Mouse (Mus musculus) kidney, postnatal 0 days (tissue): ENCODE results near the gene Spn. TPM values are rescaled to one million over a fixed set of nuclear protein-coding genes. Genes with fewer than 3 reads are reported as not detected.
"Not testable (repeated sequence)": the region's sequence is repeated elsewhere in the genome, so short reads cannot be mapped to it uniquely, and the experiment has no call there.

ENCODE experiments used
- ATAC-seq: fragments of 200-750 bp; cut with Nextera tagmentation; replicated peaks from 2 replicates; pipeline ENCODE4 v1.8.0; 2017; ENCODE audit warnings: low read depth, moderate number of reproducible peaks, moderate TSS enrichment, moderate library complexity; ENCODE audit not compliant: low FRiP score
- DNase-seq: peaks from one replicate; pipeline ENCODE4 v3.0.0-alpha.2; 2016; ENCODE audit warnings: low spot score
- H3K27ac ChIP-seq: fragments of 300-500 bp; sonication (generic); 2 replicates; pipeline ENCODE4 v1.5.1; 2014; ENCODE audit warnings: mild to moderate bottlenecking
- H3K27me3 ChIP-seq: fragments of 300-500 bp; sonication (generic); 2 replicates; pipeline ENCODE4 v1.6.1; 2014; ENCODE audit warnings: low read length, mixed read lengths; ENCODE audit not compliant: insufficient read depth
- H3K36me3 ChIP-seq: fragments of 300-500 bp; sonication (generic); 2 replicates; pipeline ENCODE4 v1.6.1; 2014; ENCODE audit warnings: low read length, mixed read lengths; ENCODE audit not compliant: insufficient read depth
- H3K4me1 ChIP-seq: fragments of 300-500 bp; sonication (generic); replicated peaks from 2 replicates; pipeline ENCODE4 v1.6.1; 2014; ENCODE audit warnings: antibody characterized with exemption, low read length, mixed read lengths; ENCODE audit not compliant: insufficient read depth
- H3K4me2 ChIP-seq: fragments of 300-500 bp; sonication (generic); 2 replicates; pipeline ENCODE4 v1.6.1; 2014; ENCODE audit warnings: mild to moderate bottlenecking, low read length, moderate library complexity, mixed read lengths
- H3K4me3 ChIP-seq: fragments of 300-500 bp; sonication (generic); replicated peaks from 2 replicates; pipeline ENCODE4 v1.5.1; 2014; ENCODE audit warnings: low read depth, low read length
- H3K9ac ChIP-seq: fragments of 300-500 bp; sonication (generic); 2 replicates; pipeline ENCODE4 v1.6.1; 2014; ENCODE audit warnings: low read depth, low read length
- H3K9me3 ChIP-seq: fragments of 300-500 bp; sonication (generic); replicated peaks from 2 replicates; pipeline ENCODE4 v1.6.1; 2016; ENCODE audit warnings: low read length, inconsistent platforms, mixed read lengths
- CTCF ChIP-seq: IDR thresholded peaks from 2 replicates; pipeline ENCODE4 v1.5.1; 2016; ENCODE audit warnings: antibody characterized with exemption, low read depth, mild to moderate bottlenecking, moderate library complexity
- WGBS: fragments of 180-500 bp; shearing (Covaris S2); extraction: QIAGEN DNeasy Blood & Tissue Kit; methylation state at CpG from one replicate; pipeline ENCODE4 v1.1.7; 2014; 5-methylcytosine and 5-hydroxymethylcytosine counted together
- polyA plus RNA-seq: library from polyadenylated mRNA; unstranded; fragments of >200 nt; fragmentation: Nextera tagmentation; extraction: Ambion mirVana; gene quantifications from 2 replicates; pipeline ENCODE4 v1.2.1, GENCODE M21; 2015

The Spn gene
- polyA plus RNA-seq, 1 experiment from 2014 or later: 0.33 TPM

DNA sequence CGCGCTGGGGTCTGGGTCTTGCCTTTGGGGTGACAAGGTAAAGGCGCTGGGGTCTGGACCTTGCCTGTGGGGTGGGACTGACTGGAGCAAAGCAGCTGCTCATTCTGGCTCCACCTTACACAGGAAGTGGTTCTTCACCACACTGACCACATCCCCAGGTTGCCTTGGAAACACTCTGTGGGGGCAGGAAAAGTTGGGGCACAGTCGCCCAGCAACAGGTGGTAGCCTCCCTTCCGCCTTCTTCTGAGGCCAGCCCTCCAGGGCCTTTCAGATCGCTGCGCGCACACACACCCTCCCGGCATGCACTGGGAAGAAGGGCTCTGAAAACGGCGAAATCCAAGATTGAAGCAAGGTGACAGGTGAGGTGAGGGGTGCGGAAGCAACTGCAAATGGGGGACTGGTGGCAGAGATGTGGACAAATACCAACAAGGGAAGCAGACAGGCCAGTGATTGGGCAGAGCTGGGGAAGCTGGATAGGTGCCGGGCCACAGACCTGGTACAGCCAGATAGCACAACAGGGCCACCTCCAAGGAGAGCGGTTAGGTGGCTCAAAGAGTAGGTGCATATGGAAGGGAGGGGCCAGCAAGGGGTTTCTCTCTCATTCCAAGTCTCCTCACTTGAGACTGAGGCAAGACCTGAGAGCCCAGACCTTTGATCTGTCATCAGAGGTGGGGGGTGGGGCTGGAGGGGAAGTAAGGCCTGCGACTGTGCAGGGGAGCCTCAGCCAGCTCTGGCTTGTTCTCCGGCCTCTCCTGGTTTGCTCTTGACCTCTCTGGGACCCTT, 46.3 kb downstream of the Spn start, which contains the start of gene AI467606:
AI467606 (plus strand) TSS at position 246 of the 783 bp plus-strand sequence.
- Histone ChIP-seq H3K9ac (0 out of 2 replicates have a peak within 1 kb of the TSS, but pooled peaks have one; percentile 20), H3K36me3 (no peaks in the 10 kb centered on the region), H3K9me3 (no peaks in the 10 kb centered on the region), H3K4me2 (peak within 1 kb of the TSS; percentile 25), H3K4me3 (no peak within 1 kb of the TSS), H3K27ac (peak within 1 kb of the TSS; percentile 55; the same call in 1 of the 2 replicates), H3K4me1 (peaks cover 9% of the 10 kb centered on the region; the same call in 1 of the 2 replicates), H3K27me3 (no peaks in the 10 kb centered on the region)
- DNase-seq: no peak
- WGBS: 54% methylated on average over 16 of the region's 16 CpGs
- TF ChIP-seq CTCF: no peak
- peak; percentile 62 for ATAC-seq

DNA sequence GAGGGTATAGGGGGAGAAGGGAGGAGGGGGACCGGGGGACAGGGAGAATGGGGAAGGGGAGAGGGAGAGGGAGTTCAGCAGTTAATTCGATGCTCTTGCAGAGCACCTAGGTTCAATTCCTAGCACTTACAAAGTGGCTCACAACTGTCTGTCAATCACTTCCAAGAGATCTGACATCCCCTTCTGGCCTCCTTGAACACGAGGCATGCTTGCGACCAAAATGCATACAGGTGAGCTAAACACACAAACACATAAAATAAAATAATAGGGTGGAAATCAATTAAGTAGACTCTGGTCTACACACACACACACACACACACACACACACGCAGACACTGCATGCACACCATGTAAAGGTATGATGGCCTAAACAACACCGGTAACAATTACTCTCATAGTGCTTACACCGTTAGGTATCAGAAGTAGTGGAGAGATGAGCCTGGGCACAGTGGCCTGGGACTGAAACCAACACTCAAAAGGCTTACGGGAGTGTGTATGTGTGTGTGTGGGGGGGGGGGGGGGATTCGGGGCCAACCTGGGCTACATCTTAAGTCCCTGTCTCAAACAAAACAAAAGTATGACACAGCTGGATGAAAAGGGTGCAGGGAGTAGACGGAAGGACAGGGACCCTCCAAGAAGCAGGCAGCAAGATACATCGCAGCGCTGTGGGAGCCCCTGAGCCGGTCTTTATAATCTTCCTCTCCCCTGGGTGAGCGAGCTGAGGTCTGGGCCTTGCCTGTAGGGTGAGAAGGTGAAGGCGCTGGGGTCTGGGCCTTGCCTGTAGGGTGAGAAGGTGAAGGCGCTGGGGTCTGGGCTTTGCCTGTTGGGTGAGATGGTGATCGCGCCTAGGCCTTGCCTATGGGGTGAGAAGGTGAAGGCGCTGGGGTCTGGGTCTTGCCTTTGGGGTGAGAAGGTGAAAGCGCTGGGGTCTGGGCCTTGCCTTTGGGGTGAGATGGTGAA, 47.2 kb downstream of the Spn start:
- no peak for ATAC-seq
- no peak overlapping the region for H3K4me3 ChIP-seq
- no peak overlapping the region for H3K4me2 ChIP-seq
- H3K9me3 ChIP-seq: no peaks in the 10 kb centered on the region
- no peak for TF ChIP-seq CTCF
- no peaks in the 10 kb centered on the region for H3K27me3 ChIP-seq
- H3K36me3 ChIP-seq: no peaks in the 10 kb centered on the region
- no peak overlapping the region for H3K9ac ChIP-seq
- H3K27ac ChIP-seq: no peak overlapping the region
- 87% methylated on average over 20 of the region's 20 CpGs for WGBS
- DNase-seq: no peak
- H3K4me1 ChIP-seq: peaks cover 9% of the 10 kb centered on the region; the same call in 1 of the 2 replicates

- DNase-seq: no peak
- 24% methylated on average over 27 of the region's 27 CpGs for WGBS
- Histone ChIP-seq H3K36me3 (no peaks in the 10 kb centered on the region), H3K27ac (no peak overlapping the region), H3K27me3 (no peaks in the 10 kb centered on the region), H3K9me3 (no peaks in the 10 kb centered on the region), H3K4me2 (peak overlapping the region; percentile 14), H3K9ac (no peak overlapping the region), H3K4me1 (peaks cover 9% of the 10 kb centered on the region; the same call in 1 of the 2 replicates), H3K4me3 (no peak overlapping the region)
- TF ChIP-seq CTCF: no peak
- no peak for ATAC-seq
Measured at GRCm38 (mm10) chr7:127088901-127089845, 48.5 kb downstream of the Spn start.

DNA sequence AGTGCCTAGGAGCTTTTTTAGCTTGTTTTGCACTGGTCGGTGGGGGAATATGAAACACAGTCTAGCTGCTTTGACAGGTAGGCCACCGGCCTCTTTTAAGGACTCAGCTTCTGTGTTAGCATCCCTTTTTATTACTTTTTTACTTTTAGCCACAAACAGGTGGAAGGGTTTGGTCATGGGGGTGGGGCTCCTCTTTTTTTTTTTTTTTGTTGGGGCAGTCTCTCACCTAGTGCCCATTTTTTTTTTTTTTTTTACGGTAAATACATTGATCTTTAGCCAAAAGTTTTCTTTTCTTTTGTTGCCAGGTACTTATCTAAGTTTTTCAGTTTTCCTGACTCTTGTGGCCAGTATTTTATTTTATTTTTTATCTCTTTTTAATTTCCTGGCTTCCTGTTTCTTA, 49.5 kb downstream of the Spn start:
- H3K9me3 ChIP-seq: no peaks in the 10 kb centered on the region
- H3K4me1 ChIP-seq: peaks cover 9% of the 10 kb centered on the region; the same call in 1 of the 2 replicates
- H3K27me3 ChIP-seq: no peaks in the 10 kb centered on the region
- H3K9ac ChIP-seq: no peak overlapping the region
- no peak for TF ChIP-seq CTCF
- H3K36me3 ChIP-seq: no peaks in the 10 kb centered on the region
- H3K4me3 ChIP-seq: no peak overlapping the region
- no peak overlapping the region for H3K27ac ChIP-seq
- H3K4me2 ChIP-seq: no peak overlapping the region
- 81% methylated on average over 3 of the region's 3 CpGs for WGBS
- DNase-seq (no peak), ATAC-seq (no peak)

- not testable (repeated sequence) for H3K9me3 ChIP-seq, H3K4me2 ChIP-seq, H3K36me3 ChIP-seq, H3K27me3 ChIP-seq, H3K27ac ChIP-seq, DNase-seq, H3K4me1 ChIP-seq, H3K4me3 ChIP-seq, ATAC-seq, H3K9ac ChIP-seq
- 64% methylated on average over 6 of the region's 6 CpGs for WGBS
Measured at GRCm38 (mm10) chr7:127087278-127088010, 50.2 kb downstream of the Spn start, which contains the start of gene Zg16. TSS of gene Zg16 (minus strand) at chr7:127087328.

DNA sequence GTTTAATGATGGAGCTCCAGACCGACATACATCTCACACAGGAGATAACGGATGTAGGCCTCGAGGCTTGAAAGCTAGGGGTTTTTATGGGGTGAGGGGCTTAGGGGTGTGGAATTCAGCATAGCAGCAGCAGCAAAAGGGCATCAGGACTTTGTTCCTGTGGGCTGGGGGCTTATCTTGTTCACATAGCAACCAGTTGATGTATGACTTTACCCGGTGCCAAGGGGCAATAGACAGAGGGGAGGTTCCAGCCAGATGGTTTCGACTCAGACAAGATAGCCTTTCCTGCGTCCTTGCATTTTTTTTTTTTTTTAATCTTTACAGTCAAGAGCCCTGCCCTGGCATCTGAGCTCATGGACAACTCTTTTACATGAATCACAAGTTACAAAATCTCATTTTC, 51.9 kb downstream of the Spn start:
- WGBS: 52% methylated on average over 6 of the region's 6 CpGs

More for the DNA sequence above, 51.9 kb downstream of the Spn start:
- H3K36me3 ChIP-seq, H3K27me3 ChIP-seq, H3K9ac ChIP-seq, H3K4me1 ChIP-seq, DNase-seq, H3K4me3 ChIP-seq, H3K9me3 ChIP-seq, H3K4me2 ChIP-seq, ATAC-seq, H3K27ac ChIP-seq: not testable (repeated sequence)
